Mouse (Mus musculus) embryo, embryonic 10 days (tissue): ENCODE data around the gene Amy2a3.
"Not testable (repeated sequence)": the region's sequence is repeated elsewhere in the genome, so short reads cannot be mapped to it uniquely, and the experiment has no call there.

Source experiments
- DNase-seq: peaks from one replicate; pipeline ENCODE4 v3.0.0-alpha.2; 2015; ENCODE audit warnings: low spot score

Amy2a3 gene

GRCm38 (mm10) chr3:113323952-113324351 lies at the start of gene Amy2a3:
Gene Amy2a3 (minus strand): TSS chr3:113324052.
- DNase-seq: not testable (repeated sequence)

GRCm38 (mm10) chr3:113356558-113356957 lies 32.7 kb upstream of the Amy2a3 start, which contains the start of gene Amy2a2:
Gene Amy2a2 (minus strand): TSS chr3:113356658.
- DNase-seq: not testable (repeated sequence)

- not testable (repeated sequence) for DNase-seq
Observed at GRCm38 (mm10) chr3:113345484-113345883, 21.6 kb upstream of the Amy2a3 start.

GRCm38 (mm10) chr3:113312937-113313336 lies 10.9 kb downstream of the Amy2a3 start:
- not testable (repeated sequence) for DNase-seq

- not testable (repeated sequence) for DNase-seq
Observed at GRCm38 (mm10) chr3:113291349-113291748, 32.5 kb downstream of the Amy2a3 start, which contains the start of gene Amy2a4. Gene Amy2a4 (minus strand): TSS chr3:113291449.

GRCm38 (mm10) chr3:113280285-113280684 lies 43.6 kb downstream of the Amy2a3 start:
- DNase-seq: not testable (repeated sequence)

GRCm38 (mm10) chr3:113279586-113279985 lies 44.3 kb downstream of the Amy2a3 start:
- not testable (repeated sequence) for DNase-seq
